Mouse (Mus musculus) megakaryocyte-erythroid progenitor cell, adult 5-6 weeks (primary cell): ENCODE measurements around the gene Acvr2b. TPM values are rescaled to one million over a fixed set of nuclear protein-coding genes. Genes with fewer than 3 reads are reported as not detected.

ENCODE experiments used
- ATAC-seq: replicated peaks from 2 replicates; pipeline ENCODE4 v1.8.0; 2016; ENCODE audit warnings: mild to moderate bottlenecking, inconsistent platforms; ENCODE audit not compliant: severe bottlenecking, poor library complexity, low FRiP score, low TSS enrichment
- total RNA-seq, 2 experiments: library from RNA; stranded (forward) in 1 of 2; stranded (reverse) in 1 of 2; fragments of 200-1000, 215-1000 nt in 1 of 2; fragments of >200 nt in 1 of 2; fragmentation: Nextera tagmentation in 1 of 2; gene quantifications; 2 replicates each; pipeline ENCODE4 v1.2.3; 2014 to 2017

The Acvr2b gene
- total RNA-seq, 2 experiments from 2014 or later, result 0.09 TPM; not detected in 1

- ATAC-seq, result no peak
These were observed 63.1 kb downstream of the Acvr2b start for GRCm38 (mm10) chr9:119465056-119465455.

GRCm38 (mm10) chr9:119465595-119465994 is 63.7 kb downstream of the Acvr2b start:
- peak; percentile 72 for ATAC-seq

DNA sequence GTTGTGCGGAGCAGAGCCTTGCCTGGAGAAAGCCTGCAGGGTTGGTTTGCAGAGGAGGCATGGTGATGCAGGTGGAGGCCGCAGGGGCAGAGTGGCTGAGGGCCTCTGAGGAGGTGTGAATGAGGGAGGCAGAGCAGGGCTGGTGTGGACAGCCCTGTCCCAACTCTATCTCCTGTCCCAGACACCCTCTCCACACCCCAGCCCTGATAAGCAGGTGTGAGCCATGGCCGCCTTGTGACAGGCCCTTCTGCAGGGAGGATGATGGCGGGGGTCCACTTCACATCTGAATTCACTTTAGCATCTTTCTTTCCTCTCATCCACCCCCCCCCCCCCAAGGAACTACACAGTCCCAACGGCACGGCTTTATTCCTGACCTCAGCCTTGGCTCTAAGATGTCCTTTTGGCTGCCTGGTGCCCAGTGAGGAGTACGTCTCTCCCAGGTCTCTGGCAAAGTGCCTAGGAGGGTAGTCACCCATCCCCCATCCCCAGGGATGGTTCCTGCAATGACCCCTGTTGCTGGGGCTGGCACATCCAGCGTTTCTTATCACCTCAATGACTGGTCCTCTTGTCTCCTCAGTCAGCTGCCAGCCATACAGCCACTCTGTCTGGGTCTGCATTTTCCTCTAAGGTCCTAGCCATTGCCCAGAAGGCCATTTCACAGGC is 67.9 kb downstream of the Acvr2b start:
- ATAC-seq, result peak; percentile 85

- ATAC-seq, result no peak
These were observed 70.5 kb downstream of the Acvr2b start for GRCm38 (mm10) chr9:119472412-119472918.

- no peak for ATAC-seq
These were observed 71.1 kb downstream of the Acvr2b start for GRCm38 (mm10) chr9:119473011-119473410.

DNA sequence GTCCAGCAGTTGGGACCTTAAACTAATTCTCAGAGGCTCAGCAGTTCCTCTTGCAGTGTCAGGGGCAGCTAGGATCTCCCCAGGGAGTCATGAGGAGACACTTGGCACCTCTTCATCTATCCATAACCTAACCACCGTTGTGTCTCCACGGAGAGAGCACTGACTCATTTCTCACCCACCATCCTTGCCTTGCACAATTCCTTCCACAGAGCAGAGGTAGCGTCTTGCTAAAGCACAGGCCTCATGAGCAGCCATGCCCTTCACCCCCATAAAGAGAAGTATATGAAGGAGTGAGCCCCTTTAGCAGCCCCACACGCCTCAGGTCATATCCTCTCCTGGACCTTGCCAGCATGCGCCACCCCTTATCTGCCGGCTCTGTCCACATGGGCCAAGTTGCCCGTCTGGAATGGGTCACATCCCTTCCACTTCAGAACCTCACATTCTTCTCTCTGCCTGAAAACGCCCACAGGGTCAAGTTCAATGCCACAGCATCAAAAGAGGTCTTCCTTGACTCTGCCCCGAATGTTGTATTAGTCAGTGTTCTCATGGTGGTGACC is 71.8 kb downstream of the Acvr2b start:
- no peak for ATAC-seq

GRCm38 (mm10) chr9:119474717-119475611 is 73.0 kb downstream of the Acvr2b start:
- no peak for ATAC-seq

DNA sequence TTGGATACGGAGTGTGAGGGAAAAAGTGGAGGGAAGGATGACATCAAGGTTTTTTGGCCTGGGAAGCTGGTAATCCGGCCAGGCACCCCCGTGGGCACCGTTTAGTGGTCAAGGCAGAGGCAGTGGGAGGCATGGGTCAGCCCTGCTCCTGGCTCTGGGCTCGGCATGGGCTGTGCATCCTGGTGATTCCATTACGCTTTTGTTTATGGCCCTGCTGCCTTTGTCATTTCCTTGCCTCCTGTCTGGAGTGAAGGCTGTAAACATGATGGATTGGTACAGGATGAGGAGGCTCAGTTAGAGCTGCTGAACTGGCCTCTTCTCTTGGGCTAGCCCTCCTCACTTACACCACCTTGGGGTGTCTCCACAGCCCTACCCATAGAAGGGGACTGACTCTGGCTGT is 75.8 kb downstream of the Acvr2b start:
- no peak for ATAC-seq

DNA sequence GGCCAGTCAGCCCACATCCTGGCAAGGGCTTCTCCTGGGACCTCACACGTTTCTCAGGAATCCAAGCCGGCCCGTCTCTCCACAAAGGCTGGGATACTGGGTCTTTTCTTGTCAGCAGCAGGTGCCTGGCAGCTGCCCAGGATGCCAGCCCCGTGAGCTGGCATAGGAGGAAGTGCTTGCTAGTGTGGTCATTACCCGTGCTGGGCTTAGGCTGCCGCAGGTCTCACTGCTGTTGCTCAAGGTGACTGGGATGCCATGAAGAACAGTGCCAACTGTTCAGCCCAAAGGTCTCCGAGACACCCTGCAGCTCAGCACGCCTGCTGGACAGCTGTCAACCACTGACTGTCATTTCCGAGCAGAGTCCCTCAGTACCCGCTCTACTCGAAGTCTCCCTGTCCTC is 76.4 kb downstream of the Acvr2b start:
- ATAC-seq, result no peak

GRCm38 (mm10) chr9:119479297-119479696 is 77.4 kb downstream of the Acvr2b start:
- ATAC-seq, result no peak

DNA sequence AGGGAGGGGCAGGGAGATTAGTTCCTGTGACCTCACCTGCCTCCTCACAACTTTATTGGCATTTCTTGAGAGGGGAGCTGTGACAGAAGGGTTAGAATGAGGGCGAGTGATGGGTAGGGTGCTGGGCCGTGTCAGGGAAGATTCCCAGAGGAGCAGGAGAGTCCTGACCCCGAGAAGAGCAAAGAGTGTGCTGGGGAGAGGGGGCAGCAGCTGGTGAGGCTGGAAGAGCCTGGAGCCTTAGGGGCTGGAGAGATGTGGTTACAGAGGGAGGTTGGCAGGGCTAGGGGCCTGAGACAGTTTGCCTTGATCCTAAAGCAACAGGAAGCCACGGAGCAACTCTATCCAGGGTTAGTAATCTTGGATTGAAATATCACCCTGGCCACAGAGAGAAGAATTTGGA is 79.7 kb downstream of the Acvr2b start:
- no peak for ATAC-seq

DNA sequence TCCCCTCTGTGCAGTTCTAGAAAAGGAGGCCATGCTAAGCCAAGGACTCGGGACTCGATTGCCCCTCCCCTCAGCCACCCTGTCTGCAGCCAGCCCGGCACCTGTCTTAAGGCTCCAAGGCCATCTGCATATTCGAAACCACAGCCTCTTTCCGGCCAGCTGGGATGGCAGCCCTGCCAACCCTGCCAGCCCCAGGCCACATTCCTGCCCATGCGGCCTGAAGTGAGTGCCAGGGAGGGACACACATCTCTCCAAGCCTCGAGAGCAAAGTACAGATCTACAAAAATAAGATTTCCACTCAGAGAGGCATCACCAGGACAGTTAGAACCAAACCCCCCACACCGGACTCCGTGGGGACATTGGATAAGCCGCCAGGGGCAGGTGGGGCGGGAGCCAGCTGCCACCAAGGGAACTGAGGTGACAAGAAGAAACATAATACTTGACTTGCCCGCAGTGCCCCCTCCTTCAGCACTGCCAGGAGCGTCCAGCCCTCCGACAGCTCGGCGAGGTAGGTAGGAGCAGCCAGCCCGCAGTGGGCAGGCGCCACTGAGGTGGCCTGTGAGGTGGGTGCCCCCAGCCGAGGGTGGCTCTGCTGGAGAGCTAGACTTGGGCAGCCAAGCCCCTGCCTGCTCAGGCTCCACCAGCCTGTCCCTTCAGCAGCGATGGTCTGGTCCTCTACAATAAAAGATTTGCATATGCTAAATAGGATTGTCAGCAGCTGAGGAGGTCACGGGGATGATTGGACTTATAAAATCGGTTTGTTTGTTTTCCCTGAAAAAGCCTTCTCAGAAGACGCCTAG is 81.8 kb downstream of the Acvr2b start:
- ATAC-seq, result no peak

DNA sequence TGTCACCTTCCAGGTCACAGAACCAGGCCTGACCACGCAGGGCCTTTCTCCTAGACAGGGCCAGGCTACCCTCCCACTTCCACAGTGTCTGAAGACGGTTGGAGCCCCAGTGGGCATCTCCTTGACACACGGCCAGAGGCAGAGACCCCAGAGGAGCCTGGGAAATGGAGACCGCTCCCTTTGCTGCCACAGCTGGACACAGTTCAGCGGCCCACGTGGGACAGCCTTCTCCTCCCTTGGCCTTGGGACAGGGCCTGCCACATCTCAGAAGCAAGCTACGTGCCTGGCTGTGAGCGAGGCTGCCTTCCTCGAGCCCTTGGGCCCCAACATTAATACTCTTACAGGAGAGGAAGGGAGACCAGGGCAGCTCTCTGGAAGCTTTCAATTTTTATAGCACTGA is 82.5 kb downstream of the Acvr2b start:
- ATAC-seq, result 0 out of 2 replicates have a peak, but pooled peaks have one; percentile 23

Other genes with a start within 250 kb of the Acvr2b start
- gene Acaa1b, start 245.0 kb upstream of the Acvr2b start, total RNA-seq (2014; fragmentation: Nextera tagmentation), result not detected in 2 replicates
- gene Acaa1b, start 245.0 kb upstream of the Acvr2b start, total RNA-seq (2017), result not detected in 2 replicates
- not detected in 2 replicates for gene Gm47289, start 243.0 kb upstream of the Acvr2b start, total RNA-seq (2014; fragmentation: Nextera tagmentation)
- not detected in 2 replicates for gene Gm47289, start 243.0 kb upstream of the Acvr2b start, total RNA-seq (2017)
- not detected in 2 replicates for gene Slc22a13, start 193.0 kb upstream of the Acvr2b start, total RNA-seq (2014; fragmentation: Nextera tagmentation)
- not detected in 2 replicates for gene Slc22a13, start 193.0 kb upstream of the Acvr2b start, total RNA-seq (2017)
- 32.6 and 33.0 TPM in 2 replicates for gene Oxsr1, start 79.7 kb upstream of the Acvr2b start, total RNA-seq (2014; fragmentation: Nextera tagmentation)
- 50.4 and 55.4 TPM in 2 replicates for gene Oxsr1, start 79.7 kb upstream of the Acvr2b start, total RNA-seq (2017)
- 21.2 and 53.2 TPM in 2 replicates for gene Acaa1a, start 62.4 kb upstream of the Acvr2b start, total RNA-seq (2014; fragmentation: Nextera tagmentation)
- gene Acaa1a, start 62.4 kb upstream of the Acvr2b start, total RNA-seq (2017), result 8.3 and 30.1 TPM in 2 replicates
- gene Myd88, start 60.7 kb upstream of the Acvr2b start, total RNA-seq (2014; fragmentation: Nextera tagmentation), result 19.9 and 21.1 TPM in 2 replicates
- gene Myd88, start 60.7 kb upstream of the Acvr2b start, total RNA-seq (2017), result 16.2 and 18.8 TPM in 2 replicates
- 5.4 and 5.7 TPM in 2 replicates for gene Xylb, start 44.7 kb upstream of the Acvr2b start, total RNA-seq (2014; fragmentation: Nextera tagmentation)
- 4.3 and 4.8 TPM in 2 replicates for gene Xylb, start 44.7 kb upstream of the Acvr2b start, total RNA-seq (2017)
- not detected in 2 replicates for gene Slc22a14, start 36.6 kb upstream of the Acvr2b start, total RNA-seq (2014; fragmentation: Nextera tagmentation)
- gene Slc22a14, start 36.6 kb upstream of the Acvr2b start, total RNA-seq (2017), result not detected in 2 replicates
- gene Exog, start 42.8 kb downstream of the Acvr2b start, total RNA-seq (2014; fragmentation: Nextera tagmentation), result 8.2 and 11.1 TPM in 2 replicates
- 4.4 and 5.1 TPM in 2 replicates for gene Exog, start 42.8 kb downstream of the Acvr2b start, total RNA-seq (2017)
- not detected in 2 replicates for gene Scn5a, start 176.9 kb downstream of the Acvr2b start, total RNA-seq (2014; fragmentation: Nextera tagmentation)
- not detected in 2 replicates for gene Scn5a, start 176.9 kb downstream of the Acvr2b start, total RNA-seq (2017)